Mouse (Mus musculus) limb, embryonic 11.5 days (tissue): ENCODE data around the gene Tax1bp1. TPM values are rescaled to one million over a fixed set of nuclear protein-coding genes. Genes with fewer than 3 reads are reported as not detected.
A peak's percentile ranks its signal among the peaks of the same experiment; 100 is the strongest.

Experiments used
- ATAC-seq: fragments of 200-750 bp; cut with Nextera tagmentation; 2 replicates; pipeline ENCODE4 v1.8.0; 2017; ENCODE audit warnings: low read depth; ENCODE audit not compliant: insufficient number of reproducible peaks, low FRiP score, low TSS enrichment
- DNase-seq: peaks from one replicate; pipeline ENCODE4 v3.0.0-alpha.2; 2015; ENCODE audit warnings: low spot score
- H3K27ac ChIP-seq: fragments of 300-500 bp; sonication (generic); replicated peaks from 2 replicates; pipeline ENCODE4 v1.5.1; 2014; ENCODE audit warnings: low read depth, mild to moderate bottlenecking, low read length
- H3K27me3 ChIP-seq: fragments of 300-500 bp; sonication (generic); 2 replicates; pipeline ENCODE4 v1.6.1; 2014; ENCODE audit warnings: mild to moderate bottlenecking, low read length, mixed read lengths; ENCODE audit not compliant: control insufficient read depth, insufficient read depth
- H3K36me3 ChIP-seq: fragments of 300-500 bp; sonication (generic); 2 replicates; pipeline ENCODE4 v1.6.1; 2014; ENCODE audit warnings: mild to moderate bottlenecking, low read length, moderate library complexity, mixed read lengths; ENCODE audit not compliant: control insufficient read depth, insufficient read depth
- H3K4me1 ChIP-seq: fragments of 300-500 bp; sonication (generic); 2 replicates; pipeline ENCODE4 v1.6.1; 2014; ENCODE audit warnings: low read length, mixed read lengths; ENCODE audit not compliant: control insufficient read depth, insufficient read depth
- H3K4me2 ChIP-seq: fragments of 300-500 bp; sonication (generic); 2 replicates; pipeline ENCODE4 v1.6.1; 2014; ENCODE audit warnings: low read depth, mild to moderate bottlenecking, moderate library complexity; ENCODE audit not compliant: severe bottlenecking
- H3K4me3 ChIP-seq: fragments of 300-500 bp; sonication (generic); 2 replicates; pipeline ENCODE4 v1.5.1; 2014; ENCODE audit warnings: low read depth, low read length
- H3K9ac ChIP-seq: fragments of 300-500 bp; sonication (generic); 2 replicates; pipeline ENCODE4 v1.6.1; 2014; ENCODE audit warnings: mild to moderate bottlenecking, low read length
- H3K9me3 ChIP-seq: fragments of 300-500 bp; sonication (generic); 2 replicates; pipeline ENCODE4 v1.6.1; 2016; ENCODE audit warnings: low read length; ENCODE audit not compliant: control insufficient read depth
- WGBS: fragments of 180-500 bp; shearing (Covaris S2); extraction: QIAGEN DNeasy Blood & Tissue Kit; methylation state at CpG from one replicate; pipeline ENCODE4 v1.1.7; 2014; 5-methylcytosine and 5-hydroxymethylcytosine counted together
- polyA plus RNA-seq: library from polyadenylated mRNA; unstranded; fragments of >200 nt; fragmentation: Nextera tagmentation; extraction: Ambion mirVana; gene quantifications from 2 replicates; pipeline ENCODE4 v1.2.1, GENCODE M21; 2014

Tax1bp1 gene
- polyA plus RNA-seq, 1 experiment from 2014 or later, result 140 TPM

DNA sequence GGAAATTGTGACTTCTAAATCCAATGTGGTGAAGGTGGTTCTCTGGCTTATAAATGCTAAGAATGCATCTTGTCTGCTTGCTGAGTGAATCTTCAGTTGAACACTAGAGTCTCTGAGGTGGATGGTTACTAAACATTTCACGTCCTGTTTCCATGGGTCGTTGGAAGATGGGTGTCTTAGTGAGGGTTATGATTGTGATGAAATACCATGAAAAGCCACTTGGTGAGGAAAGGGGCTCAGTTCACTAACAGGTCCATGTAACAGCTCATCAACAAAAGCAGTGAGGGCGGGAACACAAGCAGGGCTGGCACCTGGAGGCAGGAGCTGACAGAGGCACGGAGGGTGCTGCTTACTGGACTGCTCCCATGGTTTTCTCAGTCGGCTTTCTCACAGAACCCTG lies 59.6 kb downstream of the Tax1bp1 start:
- Histone ChIP-seq H3K4me1 (peaks cover 6% of the 10 kb centered on the region), H3K9ac (no peak overlapping the region), H3K27ac (no peak overlapping the region), H3K36me3 (peaks cover 2% of the 10 kb centered on the region; the same call in 1 of the 2 replicates), H3K27me3 (no peaks in the 10 kb centered on the region), H3K9me3 (no peaks in the 10 kb centered on the region), H3K4me3 (no peak overlapping the region), H3K4me2 (no peak overlapping the region)
- 88% methylated on average over 5 of the region's 5 CpGs for WGBS
- DNase-seq, result no peak
- no peak for ATAC-seq

DNA sequence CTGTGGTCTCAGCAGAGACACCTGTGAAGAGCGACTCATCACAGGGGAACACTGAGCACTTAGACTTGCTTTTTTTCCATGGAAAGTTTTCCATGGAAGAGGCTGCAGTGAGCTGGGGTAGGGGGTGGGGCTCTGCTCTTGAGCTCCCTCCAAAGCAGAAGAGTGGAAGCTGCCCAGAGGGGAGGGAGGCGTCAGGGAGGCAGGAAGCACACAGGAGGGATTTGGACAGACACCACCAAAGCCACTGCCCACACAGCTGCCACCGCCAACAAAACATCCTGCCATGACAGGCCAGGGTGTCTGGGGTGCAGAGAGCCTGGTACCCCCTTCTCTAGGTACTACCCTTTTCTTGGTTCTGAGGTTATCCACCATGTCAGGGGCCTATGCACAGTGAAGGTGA lies 61.8 kb downstream of the Tax1bp1 start:
- Histone ChIP-seq H3K9ac (no peak overlapping the region), H3K4me2 (no peak overlapping the region), H3K36me3 (no peaks in the 10 kb centered on the region), H3K9me3 (no peaks in the 10 kb centered on the region), H3K27me3 (no peaks in the 10 kb centered on the region), H3K4me1 (peaks cover 9% of the 10 kb centered on the region), H3K27ac (no peak overlapping the region), H3K4me3 (no peak overlapping the region)
- ATAC-seq (no peak), DNase-seq (no peak)
- WGBS, result 76% methylated on average over 3 of the region's 3 CpGs

DNA sequence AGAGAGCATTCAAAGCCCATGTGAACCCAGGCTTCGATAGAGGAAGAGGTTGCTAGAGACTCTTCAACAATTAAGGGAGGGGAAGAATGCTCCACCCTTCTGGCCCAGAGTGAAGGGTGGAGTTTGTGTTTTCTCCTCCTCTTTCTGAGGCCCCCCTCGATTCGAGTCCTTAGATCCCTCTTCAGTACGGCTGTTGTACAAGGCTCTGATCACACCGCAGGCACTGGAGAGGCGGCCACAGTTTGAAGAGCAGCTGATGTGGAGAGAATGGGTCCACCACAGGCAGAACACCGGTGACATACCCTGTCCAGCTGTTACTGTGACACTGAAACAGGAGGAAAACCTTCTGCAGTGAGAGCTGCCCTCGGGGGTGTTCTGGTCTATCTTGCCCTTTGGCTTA lies 62.4 kb downstream of the Tax1bp1 start:
- Histone ChIP-seq H3K36me3 (no peaks in the 10 kb centered on the region), H3K4me3 (no peak overlapping the region), H3K9me3 (no peaks in the 10 kb centered on the region), H3K4me2 (no peak overlapping the region), H3K9ac (no peak overlapping the region), H3K27me3 (0 out of 2 replicates have a peak, but pooled peaks cover 2% of the 10 kb centered on the region), H3K27ac (no peak overlapping the region; the same call in 1 of the 2 replicates), H3K4me1 (peaks cover 11% of the 10 kb centered on the region)
- WGBS, result 79% methylated on average over 8 of the region's 8 CpGs
- DNase-seq (no peak), ATAC-seq (no peak)

DNA sequence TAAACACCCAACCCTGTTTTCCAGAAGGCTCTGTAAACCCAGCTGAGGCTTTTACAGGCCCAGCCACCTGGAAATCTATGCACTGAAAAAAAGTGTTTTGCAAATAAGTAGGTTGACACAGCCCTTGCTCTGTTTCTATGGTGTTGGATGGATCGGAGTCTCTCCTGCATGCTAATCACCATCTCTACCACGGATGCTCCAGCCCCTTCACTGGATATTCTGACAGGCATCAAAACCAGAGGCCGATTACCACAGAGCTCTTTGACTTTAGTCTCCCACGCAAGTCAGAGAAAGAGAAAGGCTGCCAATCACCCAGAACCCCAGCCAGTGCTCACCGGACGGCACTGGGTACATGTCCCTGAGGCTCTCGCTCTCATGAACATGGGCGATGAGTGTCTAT lies 63.5 kb downstream of the Tax1bp1 start:
- WGBS, result 81% methylated on average over 8 of the region's 8 CpGs
- Histone ChIP-seq H3K4me1 (peaks cover 13% of the 10 kb centered on the region), H3K27ac (no peak overlapping the region)

DNA sequence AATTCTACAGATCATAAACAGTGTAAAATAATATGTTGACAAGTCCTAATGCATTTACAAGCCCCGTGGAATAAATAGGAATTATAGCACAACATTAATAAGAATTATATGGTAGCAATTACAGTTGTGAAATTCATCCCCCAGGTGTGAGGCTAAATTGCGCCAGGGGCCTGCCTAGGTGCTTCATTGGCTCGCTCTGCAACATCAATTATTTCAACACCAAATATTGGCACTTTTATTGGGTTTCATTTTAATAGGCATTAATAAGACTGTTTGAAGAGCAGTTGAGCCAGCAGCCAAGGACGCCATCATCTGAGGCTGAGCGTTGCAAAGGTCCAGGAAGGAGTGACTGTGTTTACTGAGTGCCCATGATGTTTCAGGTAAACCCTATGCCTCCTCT lies 65.0 kb downstream of the Tax1bp1 start:
- DNase-seq, result peak; percentile 49
- ATAC-seq, result no peak
- no peaks in the 10 kb centered on the region for H3K9me3 ChIP-seq
- no peaks in the 10 kb centered on the region for H3K36me3 ChIP-seq
- 22% methylated on average over 5 of the region's 5 CpGs for WGBS
- peak overlapping the region; percentile 64 for H3K27ac ChIP-seq
- no peak overlapping the region for H3K4me2 ChIP-seq
- 0 out of 2 replicates have a peak, but pooled peaks cover 2% of the 10 kb centered on the region for H3K27me3 ChIP-seq
- peaks cover 13% of the 10 kb centered on the region for H3K4me1 ChIP-seq
- no peak overlapping the region for H3K9ac ChIP-seq
- H3K4me3 ChIP-seq, result no peak overlapping the region

More for the DNA sequence above, 63.5 kb downstream of the Tax1bp1 start:
- Histone ChIP-seq H3K4me2 (no peak overlapping the region), H3K27me3 (0 out of 2 replicates have a peak, but pooled peaks cover 2% of the 10 kb centered on the region), H3K4me3 (no peak overlapping the region), H3K9ac (no peak overlapping the region), H3K9me3 (no peaks in the 10 kb centered on the region), H3K36me3 (no peaks in the 10 kb centered on the region)
- DNase-seq, result peak; percentile 48
- no peak for ATAC-seq

DNA sequence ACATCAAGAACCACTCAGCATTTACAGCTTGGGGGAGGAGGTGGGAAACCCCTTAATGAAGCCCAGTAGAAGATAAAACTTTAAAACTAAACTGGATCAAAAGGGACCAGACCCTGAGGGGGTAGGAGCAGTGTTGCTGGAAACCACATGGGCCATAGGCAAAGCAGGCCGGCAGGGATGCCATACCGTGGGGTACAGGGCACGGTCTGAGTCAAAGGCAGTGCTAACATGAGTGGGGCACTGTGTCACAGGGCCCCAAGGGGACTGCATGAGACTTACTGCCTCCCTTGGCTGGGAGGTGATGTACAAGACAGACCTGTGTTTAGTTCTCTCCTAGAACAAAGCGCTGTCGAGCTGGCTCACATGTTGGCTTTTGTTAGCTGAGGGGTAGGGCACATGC lies 66.0 kb downstream of the Tax1bp1 start:
- H3K36me3 ChIP-seq, result no peaks in the 10 kb centered on the region
- 34% methylated on average over 5 of the region's 5 CpGs for WGBS
- 0 out of 2 replicates have a peak, but pooled peaks cover 2% of the 10 kb centered on the region for H3K27me3 ChIP-seq
- no peak overlapping the region for H3K4me2 ChIP-seq
- DNase-seq, result peak; percentile 70
- no peak overlapping the region for H3K4me3 ChIP-seq
- H3K9ac ChIP-seq, result no peak overlapping the region
- no peaks in the 10 kb centered on the region for H3K9me3 ChIP-seq
- ATAC-seq, result peak; percentile 64; the same call in 1 of the 2 replicates
- H3K4me1 ChIP-seq, result peaks cover 13% of the 10 kb centered on the region
- H3K27ac ChIP-seq, result peak overlapping the region; percentile 64; the same call in 1 of the 2 replicates

DNA sequence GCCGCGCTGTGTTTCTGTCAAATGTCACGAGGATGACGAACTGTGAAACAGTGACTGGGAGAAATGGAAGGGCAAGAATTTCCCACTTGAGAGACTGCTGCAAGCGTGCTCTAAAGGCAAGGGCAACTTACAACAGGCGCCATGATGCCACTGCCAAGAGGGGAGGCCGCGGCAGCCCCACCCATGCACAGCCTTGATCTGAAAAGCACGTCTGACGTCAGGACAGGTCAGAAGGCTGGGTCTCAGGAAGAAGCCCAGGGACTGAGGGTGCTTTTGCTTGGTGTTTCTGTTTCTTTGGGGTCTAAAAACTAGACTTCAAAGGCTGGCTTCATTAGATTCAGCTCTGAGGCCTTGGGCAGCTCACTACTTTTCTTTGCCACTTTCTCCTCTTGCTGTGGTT lies 76.8 kb downstream of the Tax1bp1 start:
- WGBS, result 52% methylated on average over 10 of the region's 10 CpGs
- H3K27me3 ChIP-seq, result no peaks in the 10 kb centered on the region
- no peaks in the 10 kb centered on the region for H3K9me3 ChIP-seq
- peak overlapping the region; percentile 33; the same call in 1 of the 2 replicates for H3K27ac ChIP-seq
- H3K4me3 ChIP-seq, result no peak overlapping the region
- DNase-seq (no peak), ATAC-seq (no peak)
- H3K4me1 ChIP-seq, result peaks cover 30% of the 10 kb centered on the region
- 0 out of 2 replicates have a peak overlapping the region, but pooled peaks have one; percentile 2 for H3K4me2 ChIP-seq
- no peaks in the 10 kb centered on the region for H3K36me3 ChIP-seq
- H3K9ac ChIP-seq, result no peak overlapping the region; the same call in 1 of the 2 replicates

DNA sequence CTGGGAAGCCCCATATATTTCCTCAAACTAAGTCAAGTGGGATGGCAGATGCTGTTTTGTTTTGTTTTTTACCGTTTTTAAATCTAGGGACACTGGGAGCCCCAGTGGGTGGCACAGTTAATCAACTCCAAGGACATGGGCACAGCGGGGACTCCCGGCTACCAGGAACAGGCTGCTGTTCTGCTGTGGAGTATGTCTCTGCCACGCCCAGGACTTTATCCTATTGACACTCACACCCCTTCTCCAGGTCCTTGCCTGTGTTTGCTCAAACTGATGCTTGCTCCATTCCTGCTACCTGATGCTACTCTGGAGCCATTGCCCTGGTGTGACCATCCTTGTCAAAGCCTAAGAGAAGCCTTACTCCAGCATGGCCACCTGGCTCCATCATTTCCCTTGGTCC lies 77.3 kb downstream of the Tax1bp1 start:
- Histone ChIP-seq H3K4me2 (no peak overlapping the region), H3K4me3 (no peak overlapping the region), H3K4me1 (peaks cover 34% of the 10 kb centered on the region), H3K36me3 (no peaks in the 10 kb centered on the region), H3K9ac (no peak overlapping the region), H3K27me3 (no peaks in the 10 kb centered on the region), H3K27ac (0 out of 2 replicates have a peak overlapping the region, but pooled peaks have one; percentile 33), H3K9me3 (no peaks in the 10 kb centered on the region)
- DNase-seq (no peak), ATAC-seq (no peak)
- 81% methylated on average over 4 of the region's 4 CpGs for WGBS

DNA sequence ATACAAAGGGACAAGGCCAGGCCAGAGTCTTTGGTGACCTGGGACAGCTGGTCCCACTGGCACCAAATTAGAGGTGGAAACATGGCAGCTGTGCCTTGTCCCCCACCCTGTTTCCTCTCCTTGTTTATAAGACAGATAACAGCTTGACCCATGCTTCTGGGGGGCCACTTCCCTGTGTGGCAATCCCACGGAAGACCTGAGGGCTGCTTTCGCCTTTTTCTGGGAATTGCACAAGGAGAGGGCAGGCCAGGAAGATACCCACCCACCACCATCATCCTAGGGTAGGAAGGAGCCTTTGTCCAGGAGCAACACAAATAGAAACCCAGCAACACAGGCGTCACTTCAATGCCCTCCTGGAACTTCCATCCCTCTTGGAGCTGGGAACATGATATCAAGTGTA lies 78.9 kb downstream of the Tax1bp1 start:
- Histone ChIP-seq H3K36me3 (no peaks in the 10 kb centered on the region), H3K4me3 (no peak overlapping the region), H3K4me1 (peaks cover 50% of the 10 kb centered on the region), H3K27me3 (no peaks in the 10 kb centered on the region), H3K9ac (no peak overlapping the region), H3K27ac (no peak overlapping the region), H3K9me3 (no peaks in the 10 kb centered on the region), H3K4me2 (no peak overlapping the region)
- DNase-seq (no peak), ATAC-seq (no peak)
- 85% methylated on average over 3 of the region's 3 CpGs for WGBS
